Mouse (Mus musculus) spleen, postnatal 10 days (tissue): ENCODE data around the gene Ccm2.
"Not testable (repeated sequence)": the region's sequence is repeated elsewhere in the genome, so short reads cannot be mapped to it uniquely, and the experiment has no call there.

ENCODE experiments used
- DNase-seq, 2 experiments: peaks; one replicate each; pipeline ENCODE4 v3.0.0; 2021 to 2022; ENCODE audit warnings: low spot score in 2 of 2

Ccm2 gene

GRCm38 (mm10) chr11:6546205-6547013 is at the start of gene Ccm2:
Gene Ccm2 (plus strand): TSS chr11:6546887.
- peak; percentile 90 to 95 for DNase-seq

GRCm38 (mm10) chr11:6497311-6497948 is 49.3 kb upstream of the Ccm2 start:
- DNase-seq, result peak in 1 of 2 experiments; percentile 68

GRCm38 (mm10) chr11:6502506-6502905 is 44.2 kb upstream of the Ccm2 start:
- no peak for DNase-seq

GRCm38 (mm10) chr11:6504226-6504625 is 42.5 kb upstream of the Ccm2 start:
- no peak for DNase-seq

- no peak for DNase-seq
Measured at GRCm38 (mm10) chr11:6504689-6505088, 42.0 kb upstream of the Ccm2 start.

GRCm38 (mm10) chr11:6506516-6506915 is 40.2 kb upstream of the Ccm2 start:
- DNase-seq, result no peak

GRCm38 (mm10) chr11:6508269-6508876 is 38.3 kb upstream of the Ccm2 start:
- no peak for DNase-seq

GRCm38 (mm10) chr11:6514837-6515236 is 31.9 kb upstream of the Ccm2 start:
- no peak for DNase-seq

GRCm38 (mm10) chr11:6519491-6520033 is 27.1 kb upstream of the Ccm2 start:
- peak in 1 of 2 experiments; percentile 63 for DNase-seq

- DNase-seq, result peak; percentile 33 to 73
Measured at GRCm38 (mm10) chr11:6520507-6521173, 26.0 kb upstream of the Ccm2 start, which contains the start of gene Myo1g. Gene Myo1g (minus strand): TSS chr11:6520965.

- DNase-seq, result peak in 1 of 2 experiments; percentile 44
Measured at GRCm38 (mm10) chr11:6522782-6523525, 23.7 kb upstream of the Ccm2 start.

GRCm38 (mm10) chr11:6523662-6524088 is 23.0 kb upstream of the Ccm2 start:
- no peak for DNase-seq

GRCm38 (mm10) chr11:6524165-6524879 is 22.4 kb upstream of the Ccm2 start:
- no peak for DNase-seq

GRCm38 (mm10) chr11:6524880-6525238 is 21.8 kb upstream of the Ccm2 start:
- DNase-seq, result no peak

GRCm38 (mm10) chr11:6525241-6525640 is 21.4 kb upstream of the Ccm2 start:
- no peak for DNase-seq

- not testable (repeated sequence) for DNase-seq
Measured at GRCm38 (mm10) chr11:6526526-6527255, 20.0 kb upstream of the Ccm2 start.

GRCm38 (mm10) chr11:6527256-6528185 is 19.2 kb upstream of the Ccm2 start:
- no peak for DNase-seq

- peak; percentile 99 for DNase-seq
Measured at GRCm38 (mm10) chr11:6528186-6529006, 18.3 kb upstream of the Ccm2 start.
